Mouse (Mus musculus): Measurements from ENCODE around the gene Ampd2.

The Ampd2 gene

DNA sequence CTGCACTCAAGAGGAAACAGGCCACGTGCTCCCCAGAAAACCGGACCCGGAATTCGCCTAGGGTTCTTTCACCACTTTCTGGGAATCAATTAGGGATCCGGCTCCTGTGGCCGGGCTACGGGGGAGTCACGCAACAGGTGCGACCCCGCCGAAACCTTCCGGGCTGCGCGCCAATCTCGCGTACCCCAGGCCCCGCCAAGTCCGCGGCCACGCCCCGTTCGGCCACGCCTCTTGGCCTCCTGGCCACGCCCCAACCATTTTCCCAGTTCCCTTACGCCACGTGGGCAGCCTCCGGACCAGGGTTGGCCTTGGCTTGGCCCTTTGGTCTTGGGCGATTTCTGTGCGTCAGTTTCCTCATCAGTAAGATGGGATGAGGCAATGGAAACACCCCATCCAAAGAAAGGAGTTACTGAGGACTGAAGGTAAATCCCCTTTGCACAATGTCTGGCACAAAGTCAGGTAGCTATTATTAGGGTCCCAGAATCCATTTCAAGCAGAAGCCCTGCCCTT is at the start of gene Ampd2:
Gene Ampd2 (minus strand): TSS at position 182 of the 510 bp plus-strand sequence.
- DNase-seq = peak; percentile 53 to 66

DNA sequence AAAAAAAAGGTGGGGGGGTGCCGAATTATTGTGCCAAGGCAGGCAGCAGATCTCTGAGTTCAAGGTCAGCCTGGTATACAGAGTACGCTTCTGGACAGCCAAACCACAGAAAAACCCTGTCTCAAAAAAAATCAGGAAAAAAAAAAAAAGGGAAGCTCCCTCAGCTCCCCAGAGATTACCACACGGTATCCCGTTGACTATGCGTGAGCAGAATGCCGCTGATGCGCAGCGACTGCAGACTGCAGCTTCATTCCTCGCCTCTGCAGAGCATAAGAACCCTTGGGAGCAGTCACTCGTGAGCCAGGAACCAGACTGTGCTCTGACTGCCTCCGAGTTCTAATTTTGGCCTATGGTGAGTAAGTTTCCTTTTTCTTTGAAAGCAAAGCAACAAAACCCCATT is 48.2 kb upstream of the Ampd2 start:
- no peak for DNase-seq

DNA sequence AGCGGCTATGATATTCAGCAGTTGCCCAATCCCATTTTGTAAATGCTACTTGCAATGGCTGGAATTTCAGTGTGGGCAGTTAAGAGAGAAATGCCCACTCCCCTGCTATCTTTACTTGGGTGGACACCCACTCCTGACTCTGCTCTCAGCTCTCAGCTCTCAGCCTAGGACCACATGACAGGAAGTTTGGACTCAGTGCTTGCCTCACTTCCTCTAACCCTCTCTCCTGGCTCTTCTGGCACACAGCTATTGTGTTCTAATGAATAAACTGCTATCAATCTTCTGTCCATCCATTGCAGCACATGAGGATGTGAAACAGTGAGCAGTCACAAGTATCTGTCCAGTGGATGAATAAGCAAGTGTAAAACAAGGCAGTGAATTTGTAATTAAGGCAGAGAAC is 46.0 kb upstream of the Ampd2 start:
- no peak for DNase-seq

DNA sequence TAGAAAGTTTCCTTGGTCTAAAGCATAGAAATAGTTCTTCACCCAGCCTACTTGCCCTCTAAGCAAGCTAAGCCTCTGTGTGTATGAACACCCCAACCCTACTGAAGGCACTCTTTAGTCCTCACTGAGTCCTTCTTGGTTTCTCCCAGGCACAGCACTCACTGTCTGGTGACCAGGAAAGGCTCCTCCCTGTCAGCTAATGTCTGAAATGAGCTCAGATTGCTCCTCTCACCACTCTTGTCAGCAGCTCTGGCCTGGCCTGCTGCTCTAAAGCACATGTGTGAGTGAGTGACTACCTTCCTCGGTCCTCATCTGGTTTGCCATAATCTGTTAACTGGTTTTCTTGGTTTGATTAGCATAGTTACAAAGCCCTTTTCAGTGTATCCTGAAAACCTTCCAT is 45.4 kb upstream of the Ampd2 start:
- no peak for DNase-seq

DNA sequence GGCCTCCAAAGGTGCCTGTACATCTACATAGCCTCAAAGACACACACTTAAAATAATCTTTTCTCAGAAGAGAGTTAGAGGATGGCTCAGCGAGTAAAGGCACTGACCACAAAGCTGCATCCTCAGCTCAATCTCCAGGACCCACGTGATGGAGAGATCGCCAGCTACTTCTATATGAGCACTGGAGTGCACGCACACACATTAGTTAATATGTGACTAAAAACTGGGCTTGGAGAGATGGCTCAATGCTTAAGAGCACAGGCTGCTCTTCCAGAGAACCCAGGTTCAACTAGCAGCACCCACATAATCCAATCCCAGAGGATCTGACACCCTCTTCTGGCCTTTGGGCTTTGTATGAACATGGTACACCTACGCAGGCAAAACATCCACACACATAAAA is 44.8 kb upstream of the Ampd2 start:
- DNase-seq = no peak

DNA sequence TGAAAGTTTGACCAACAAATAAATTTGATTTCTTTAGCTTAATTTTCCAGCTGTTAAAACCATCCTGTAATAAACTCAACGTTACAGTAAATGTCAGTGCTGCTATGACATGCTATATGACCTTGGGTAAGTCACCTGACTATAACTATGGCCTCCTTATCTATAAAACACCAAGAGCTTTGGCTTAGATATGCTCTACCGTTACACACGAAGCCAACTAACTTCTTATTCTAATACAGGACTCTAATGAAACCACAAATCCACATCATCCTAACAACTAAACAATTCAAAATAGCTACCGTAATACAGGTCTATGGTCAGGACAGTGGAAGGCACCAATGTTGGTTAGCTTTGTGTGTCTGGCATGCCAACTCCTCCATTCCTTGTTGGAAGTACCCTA is 43.4 kb upstream of the Ampd2 start:
- no peak for DNase-seq

DNA sequence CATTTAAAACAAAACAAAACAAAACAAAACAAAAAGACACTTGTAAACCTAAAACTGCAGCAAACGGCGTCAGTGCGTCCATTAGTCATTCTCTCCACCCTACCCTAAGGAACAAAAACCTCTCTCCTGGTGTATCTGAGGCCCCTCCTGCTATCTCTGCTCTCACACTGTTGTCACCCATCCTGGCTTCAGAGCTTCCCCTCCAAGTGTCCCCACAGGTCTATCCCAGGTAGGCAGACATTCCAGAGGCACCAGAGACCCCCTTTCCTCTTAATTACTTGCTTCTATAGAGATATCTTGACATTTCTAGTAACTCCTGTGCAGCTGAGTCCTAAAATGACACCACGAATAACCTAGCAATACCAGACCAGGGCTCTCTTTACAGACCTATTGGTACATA is 42.9 kb upstream of the Ampd2 start:
- no peak for DNase-seq

DNA sequence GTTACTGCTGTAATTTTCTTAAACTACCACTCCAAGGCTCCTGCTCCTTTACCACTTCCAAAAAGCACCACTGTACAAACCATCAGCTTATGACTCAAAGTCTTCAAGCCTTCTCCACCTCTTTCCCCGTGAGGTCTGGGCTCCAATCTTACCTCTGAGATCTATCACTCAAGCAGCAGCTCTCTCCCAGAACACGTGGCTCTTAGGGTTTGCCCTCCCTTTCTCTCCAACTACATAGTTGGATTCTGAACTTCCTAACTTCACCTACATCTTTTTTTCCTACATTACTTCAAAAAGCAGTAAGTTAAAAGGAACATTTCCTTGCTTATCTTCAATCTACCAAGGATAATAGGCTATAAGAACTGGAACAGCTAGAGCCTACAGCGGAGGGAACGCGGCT is 42.1 kb upstream of the Ampd2 start:
- DNase-seq = no peak

DNA sequence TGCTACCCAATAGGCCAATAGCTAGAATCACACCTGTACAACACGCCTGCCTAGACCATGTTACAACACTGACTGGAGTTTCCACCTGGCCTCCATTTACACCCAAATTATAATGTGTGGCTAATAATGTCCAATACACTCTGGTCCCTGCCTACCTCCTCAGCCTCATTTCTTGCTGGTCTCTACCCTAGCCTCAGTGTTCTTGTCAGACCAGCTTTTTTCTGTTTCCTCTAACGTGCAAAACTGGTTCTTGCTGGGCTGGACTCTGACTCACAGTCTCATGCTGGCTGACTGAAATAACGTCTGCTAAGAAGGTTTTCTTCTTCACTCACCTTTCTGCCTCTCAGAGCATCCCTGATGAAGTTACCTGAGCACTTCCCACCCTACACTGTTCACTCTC is 39.9 kb upstream of the Ampd2 start:
- no peak for DNase-seq

DNA sequence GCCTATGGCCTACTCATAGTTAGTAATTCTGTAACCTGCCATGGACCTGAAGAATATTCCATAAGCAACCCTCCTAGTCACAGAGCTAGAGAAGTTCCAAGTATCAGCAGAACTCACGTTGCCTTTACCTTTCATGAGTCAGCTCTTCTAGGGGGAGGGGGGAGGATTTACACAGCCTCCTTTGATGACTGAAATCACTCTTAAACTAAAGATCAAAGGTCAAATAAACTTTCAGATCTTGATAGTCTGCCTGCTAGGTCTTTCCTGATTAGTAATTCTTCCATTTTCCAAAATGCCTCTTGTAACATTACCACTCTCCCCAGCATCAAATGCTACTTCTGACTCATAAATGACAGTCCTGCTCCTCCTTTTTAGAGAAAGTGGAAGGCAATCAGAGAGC is 37.7 kb upstream of the Ampd2 start:
- DNase-seq = no peak

DNA sequence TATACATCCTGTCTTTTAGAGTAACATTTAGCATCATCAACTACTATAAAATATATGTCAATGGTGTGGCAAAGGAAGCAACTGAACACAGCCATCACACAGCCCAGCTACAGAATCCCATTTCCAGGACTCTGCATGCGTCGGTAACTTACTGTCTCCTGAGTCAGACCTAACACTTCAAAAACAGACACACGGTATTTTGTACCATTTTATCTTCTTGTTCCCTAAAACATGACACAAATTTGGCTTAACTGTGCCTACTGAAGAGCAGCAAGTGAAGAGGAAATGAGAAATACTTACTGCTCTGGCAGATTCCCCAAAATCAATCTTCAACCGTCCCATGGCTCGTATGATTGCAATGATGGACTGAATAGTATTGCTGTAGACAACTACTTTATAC is 36.8 kb upstream of the Ampd2 start:
- no peak for DNase-seq

DNA sequence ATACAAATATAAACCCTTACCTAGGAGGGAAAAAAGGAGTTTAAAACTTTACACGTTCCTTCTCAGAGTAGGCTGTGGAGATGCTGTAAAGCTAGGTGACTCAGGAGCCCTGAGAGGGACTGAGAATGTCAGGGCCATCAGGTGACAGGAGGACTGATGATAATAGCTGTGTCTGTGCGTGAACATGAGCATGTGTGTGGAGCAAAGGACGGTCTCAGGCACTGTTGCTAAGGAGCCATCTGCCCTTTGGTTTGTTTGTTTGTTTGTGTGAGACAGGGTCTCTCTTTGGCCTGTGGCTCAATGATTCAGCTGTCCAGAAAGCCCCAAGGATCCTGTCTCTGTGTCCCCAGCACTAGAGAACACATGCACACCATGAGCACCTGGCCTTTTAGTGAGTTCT is 34.6 kb upstream of the Ampd2 start:
- DNase-seq = no peak

DNA sequence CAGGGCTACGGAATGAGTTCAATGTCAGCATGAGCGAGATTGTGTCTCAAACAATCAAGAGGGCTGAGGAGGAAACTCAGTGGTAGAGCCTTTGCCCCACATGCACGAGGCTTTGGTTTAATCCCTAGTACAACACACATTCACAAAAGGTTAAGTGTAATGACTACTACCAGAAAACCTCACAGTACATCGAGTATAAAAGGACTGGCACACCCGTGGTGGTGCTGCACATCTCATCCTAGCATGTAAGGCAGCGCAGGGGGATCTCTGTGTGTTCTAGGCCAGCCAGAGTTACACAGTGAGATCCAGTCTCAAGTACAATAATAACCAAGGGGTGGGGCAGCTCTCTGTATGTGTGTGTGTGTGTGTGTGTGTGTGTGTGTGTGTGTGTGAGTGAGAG is 31.0 kb upstream of the Ampd2 start:
- no peak for DNase-seq

DNA sequence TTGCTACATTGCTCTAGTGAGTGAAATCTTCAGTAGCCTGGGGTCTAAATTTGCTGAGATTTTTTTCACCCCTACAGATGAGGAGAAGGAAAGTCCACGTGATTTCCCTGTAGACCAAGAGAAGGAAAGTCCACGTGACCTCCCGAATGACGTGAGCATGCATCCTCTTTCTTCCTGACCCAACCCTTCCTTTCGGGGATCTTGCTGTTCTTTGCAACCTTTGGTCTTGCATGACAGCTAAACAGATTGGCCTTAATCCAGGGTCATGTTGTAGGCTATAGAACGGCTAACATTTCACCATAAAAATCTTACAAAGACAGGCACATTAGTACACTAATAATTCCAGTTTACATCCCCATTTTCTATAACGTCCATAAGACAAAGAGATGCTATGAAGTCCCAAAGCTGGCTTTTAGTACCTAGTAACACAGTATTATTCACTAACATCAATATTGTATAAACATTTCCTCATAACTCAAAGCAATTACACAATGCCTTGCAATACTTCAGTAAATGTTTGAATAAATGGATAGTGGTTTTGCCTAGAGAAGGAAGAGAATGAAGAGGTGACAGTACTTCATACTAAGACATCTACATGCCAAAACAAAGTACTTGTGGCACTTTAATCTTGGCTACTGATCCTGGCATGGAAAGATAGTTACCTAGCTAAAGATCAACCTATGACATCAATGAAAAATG is 27.3 kb upstream of the Ampd2 start:
- DNase-seq = no peak

DNA sequence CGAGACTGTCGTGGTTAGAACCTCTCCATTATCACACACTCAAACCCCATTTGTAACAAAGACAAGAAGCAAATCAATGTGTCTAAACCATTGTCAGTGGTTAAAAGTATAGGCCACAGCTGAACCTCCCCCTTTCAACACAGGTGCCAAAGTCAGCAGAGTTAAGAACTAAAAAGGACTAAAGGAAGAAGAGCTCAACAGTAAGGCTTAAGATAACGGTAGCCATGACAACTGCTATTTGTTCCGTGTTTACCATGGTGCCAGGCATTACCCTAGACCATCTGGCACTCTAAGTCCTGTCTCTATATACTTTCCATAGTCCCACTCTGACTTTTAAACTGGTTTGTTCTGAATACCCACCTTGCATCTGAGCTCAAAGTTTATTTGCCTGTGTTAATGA is 26.2 kb upstream of the Ampd2 start:
- DNase-seq = no peak

DNA sequence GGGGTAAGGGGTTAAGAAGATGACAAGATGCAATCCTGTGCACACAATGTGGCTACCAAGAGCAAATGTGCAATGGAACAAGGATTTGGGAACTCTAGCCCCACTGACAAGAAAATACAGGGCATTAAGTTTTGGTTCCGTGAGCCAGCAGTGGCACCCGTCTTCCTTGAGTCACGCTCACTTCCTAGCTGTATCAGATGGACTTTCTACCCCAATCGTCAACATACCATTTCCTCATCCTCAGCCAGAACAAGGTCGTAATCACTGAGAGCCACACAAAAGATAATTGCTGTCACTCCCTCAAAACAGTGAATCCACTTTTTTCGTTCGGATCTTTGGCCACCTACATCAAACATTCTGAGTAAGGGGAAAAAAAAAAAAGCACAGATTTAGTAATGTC is 25.8 kb upstream of the Ampd2 start:
- DNase-seq = no peak

DNA sequence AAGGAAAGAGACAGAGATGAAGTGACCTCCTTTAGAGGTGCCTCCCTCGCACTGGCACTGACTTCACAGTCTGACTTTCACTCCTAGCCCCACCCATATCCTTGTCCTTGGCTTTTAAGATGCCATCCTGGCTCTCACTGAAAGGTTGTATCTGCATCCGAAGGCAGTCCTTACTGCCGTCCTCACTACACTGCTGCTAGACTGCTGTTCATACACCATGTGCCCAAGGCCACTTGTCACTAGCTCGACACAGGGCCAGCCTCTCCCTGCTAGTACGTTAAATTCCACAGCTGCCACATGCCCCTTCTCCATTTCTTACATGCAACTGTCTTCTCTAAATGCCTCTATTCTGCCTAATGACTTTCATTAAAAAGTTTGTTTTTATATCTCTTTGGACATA is 24.9 kb upstream of the Ampd2 start:
- no peak for DNase-seq

DNA sequence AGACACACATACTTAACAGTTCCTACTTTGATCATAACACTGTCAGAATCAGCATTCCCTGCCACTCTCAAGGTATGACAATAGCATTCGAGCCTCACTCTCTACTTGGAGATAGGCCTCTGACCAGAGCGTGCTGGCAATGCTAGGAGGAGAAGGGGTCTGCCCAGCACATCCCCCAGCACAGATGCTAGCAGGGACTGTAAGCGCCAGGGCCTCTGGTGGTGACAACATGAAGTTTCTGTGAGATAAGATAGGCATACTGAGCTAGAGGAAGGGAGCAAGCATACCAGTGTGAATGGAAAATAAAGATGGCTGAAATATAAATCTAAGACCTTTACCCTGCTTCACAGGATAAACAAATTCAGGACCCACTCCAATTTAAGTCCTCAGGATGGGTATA is 18.8 kb upstream of the Ampd2 start:
- DNase-seq = no peak

DNA sequence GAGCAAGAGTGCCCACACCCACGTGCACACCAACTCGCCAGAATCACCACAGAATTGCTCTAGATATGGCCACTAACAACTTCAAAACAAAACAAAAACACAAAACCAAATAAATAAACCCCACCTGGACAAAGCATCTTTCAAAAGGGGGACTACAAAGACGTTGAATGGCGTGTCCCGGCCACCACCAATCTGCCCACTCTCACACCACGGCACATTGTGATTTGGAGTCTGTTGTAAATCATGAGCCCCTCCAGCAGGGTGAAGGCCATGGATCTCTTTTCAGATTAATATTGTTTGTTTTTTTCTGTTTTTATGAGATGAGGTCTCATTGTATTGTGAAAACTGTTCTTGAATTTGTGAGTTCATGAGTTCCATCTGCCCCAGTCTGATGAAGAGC is 15.6 kb upstream of the Ampd2 start:
- no peak for DNase-seq

DNA sequence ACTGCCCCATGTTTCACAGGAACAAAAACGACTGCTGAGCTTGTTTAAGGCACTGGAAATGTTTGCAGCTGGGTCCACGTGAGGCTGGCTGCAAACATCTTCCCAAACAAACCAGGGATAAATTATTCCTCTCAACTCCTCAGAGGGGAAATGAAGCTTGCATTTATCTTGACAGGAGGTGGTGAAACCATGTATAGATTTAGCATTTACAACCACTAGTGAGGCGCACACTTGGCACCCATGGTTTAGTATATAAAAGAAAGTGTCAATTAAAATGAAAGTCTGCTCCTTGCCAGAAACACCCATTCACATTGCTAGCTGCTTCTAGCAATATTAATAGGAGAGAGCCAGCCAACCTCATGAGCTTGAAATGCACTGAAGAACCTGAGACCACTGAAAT is 15.1 kb upstream of the Ampd2 start:
- DNase-seq = no peak

DNA sequence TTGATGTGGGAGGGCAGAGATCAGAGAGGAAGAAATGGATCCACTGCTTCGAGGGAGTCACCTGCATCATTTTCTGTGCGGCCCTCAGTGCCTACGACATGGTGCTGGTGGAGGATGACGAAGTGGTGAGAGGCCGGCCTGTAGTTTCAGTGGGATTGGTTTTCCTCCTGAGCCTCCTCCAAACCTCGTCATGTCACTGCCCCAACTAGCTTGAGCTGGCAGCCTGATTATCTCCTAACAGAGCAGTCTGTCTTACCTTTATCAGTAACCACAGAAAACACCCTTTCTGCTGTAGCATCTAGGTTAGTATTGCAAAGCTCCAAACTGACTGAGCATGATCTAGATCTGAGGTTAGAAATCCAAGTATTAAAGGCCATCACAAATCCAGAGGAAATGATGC is 11.9 kb upstream of the Ampd2 start:
- DNase-seq = no peak

DNA sequence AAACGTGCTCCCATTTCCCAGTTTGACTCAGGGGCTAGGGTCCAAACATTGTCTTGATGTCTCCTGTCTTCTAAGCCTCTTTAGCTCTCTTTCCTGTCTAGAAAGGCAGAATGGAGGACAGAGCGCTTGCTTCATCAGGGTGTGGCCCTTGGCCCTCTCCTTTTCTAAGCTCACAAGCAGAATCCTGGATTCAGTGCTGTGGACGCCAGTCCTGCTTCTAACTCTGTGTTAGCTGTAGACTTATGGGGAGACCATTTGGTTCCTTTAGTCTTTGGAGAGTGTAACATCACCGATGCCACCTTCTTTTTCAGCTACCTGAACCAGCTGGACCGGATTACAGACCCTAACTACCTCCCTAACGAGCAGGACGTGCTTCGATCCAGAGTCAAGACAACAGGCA is 11.2 kb upstream of the Ampd2 start:
- DNase-seq = no peak

DNA sequence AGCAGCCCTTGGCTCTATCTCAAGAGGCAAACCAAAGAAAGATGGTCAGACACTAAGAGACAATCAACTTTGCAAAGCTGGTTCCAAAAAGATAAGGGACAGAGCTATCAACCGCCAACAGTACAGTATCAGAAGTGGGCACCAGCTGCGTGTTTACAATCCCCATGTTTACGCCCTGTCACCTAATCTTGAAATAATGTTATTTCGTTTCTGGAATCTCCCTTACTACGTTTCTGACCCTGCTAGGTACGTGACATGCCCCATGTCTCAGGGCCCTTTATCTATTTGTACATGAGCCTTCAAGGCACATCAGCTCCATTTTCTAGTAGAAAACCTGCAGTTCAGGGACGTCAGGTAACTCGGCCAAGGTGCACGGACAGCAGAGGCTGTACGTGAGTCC is 10.3 kb upstream of the Ampd2 start:
- DNase-seq = no peak

DNA sequence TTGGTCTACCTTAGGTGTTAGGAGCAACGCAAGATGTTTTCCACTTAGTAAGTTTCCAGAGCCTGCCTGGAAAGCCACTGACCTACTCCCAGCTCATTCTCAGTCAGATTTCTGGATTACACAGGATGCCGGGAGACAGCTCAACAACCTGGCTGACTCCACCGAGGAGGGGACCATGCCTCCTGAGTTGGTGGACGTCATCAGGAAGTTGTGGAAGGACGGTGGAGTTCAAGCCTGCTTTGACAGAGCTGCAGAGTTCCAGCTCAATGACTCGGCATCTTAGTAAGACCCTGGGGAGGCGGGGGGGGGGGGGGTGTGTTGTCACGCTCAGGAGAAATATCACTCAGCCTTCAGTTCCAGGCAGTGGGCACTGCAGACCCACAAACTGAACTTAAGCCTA is 9.8 kb upstream of the Ampd2 start:
- DNase-seq = no peak

DNA sequence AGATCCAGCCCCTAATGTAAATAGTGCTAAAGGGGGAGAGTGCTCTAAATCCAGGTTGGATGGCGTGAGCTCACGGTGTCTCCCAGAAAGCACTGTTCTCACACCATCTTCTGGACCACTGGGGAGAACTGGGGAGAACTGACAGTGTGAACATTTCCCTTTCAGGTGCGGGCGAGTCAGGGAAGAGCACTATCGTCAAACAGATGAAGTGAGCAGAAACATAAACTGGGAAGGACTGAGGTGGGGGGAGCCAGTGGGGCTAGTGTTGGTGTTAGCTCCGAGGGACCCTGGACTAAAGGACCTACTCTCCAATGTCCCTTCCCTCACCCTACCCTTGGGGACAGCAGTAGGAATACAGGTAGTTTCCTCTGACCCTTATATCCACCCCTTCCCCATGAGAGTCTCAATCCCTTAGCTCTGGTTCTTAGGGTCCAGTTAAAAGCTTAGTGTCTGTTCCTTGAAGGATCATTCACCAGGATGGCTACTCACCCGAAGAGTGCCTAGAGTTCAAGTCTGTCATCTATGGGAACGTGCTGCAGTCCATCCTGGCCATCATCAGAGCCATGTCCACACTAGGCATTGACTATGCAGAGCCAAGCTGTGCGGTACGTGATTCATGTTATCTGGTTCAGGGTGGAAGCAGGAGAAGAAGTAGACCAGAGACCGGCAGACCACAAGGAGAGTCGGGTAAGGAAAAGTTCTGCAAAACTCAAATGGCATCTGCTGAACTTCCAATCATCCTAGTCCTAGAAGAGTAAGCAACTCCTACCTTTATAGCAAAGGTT is 8.7 kb upstream of the Ampd2 start:
- DNase-seq = no peak
